Mouse (Mus musculus) skeletal muscle tissue, adult 2 months (tissue): ENCODE measurements at regions not wholly inside any gene's neighbourhood (a gene's known extent, or its start where the extent isn't known, plus 50 kb on each side); places are given as distances from the start of the nearest gene placed in this dataset.

Source experiments
- DNase-seq: peaks from one replicate; pipeline ENCODE4 v3.0.0-alpha.2; 2012; ENCODE audit warnings: low read depth, low spot score

GRCm38 (mm10) chrX:105655591-105655990 lies 108.5 kb upstream of the Fgf16 start:
- peak; percentile 28 for DNase-seq

- no peak for DNase-seq
These were observed 93.5 kb upstream of the Fgf16 start for GRCm38 (mm10) chrX:105670531-105670930.

- no peak for DNase-seq
These were observed 92.8 kb upstream of the Fgf16 start for GRCm38 (mm10) chrX:105671247-105671646.

- DNase-seq = no peak
These were observed 89.2 kb upstream of the Fgf16 start for GRCm38 (mm10) chrX:105674860-105675259.

- peak; percentile 0 for DNase-seq
These were observed 80.4 kb upstream of the Fgf16 start for GRCm38 (mm10) chrX:105683678-105684077.

GRCm38 (mm10) chrX:105684433-105684832 lies 79.6 kb upstream of the Fgf16 start:
- no peak for DNase-seq

GRCm38 (mm10) chrX:105710676-105711241 lies 53.3 kb upstream of the Fgf16 start:
- DNase-seq = no peak
